ENCODE assay signal across 10 mouse cellular contexts in genomic region chr5:36739829-36740228, GRCm38 (mm10). TPM values are rescaled to one million over a fixed set of nuclear protein-coding genes. Genes with fewer than 3 reads are reported as not detected.
DNase-seq lines count a peak whose midpoint lies in the region; ATAC-seq lines count a peak whose summit lies in the region.
"Had no signal": no experiment of that assay in that cellular context is flagged by ENCODE, and none has a peak within 500 bp of the region (broad histone marks: within the 10 kb centered on the region; RNA-seq: fewer than 3 reads in every experiment).

No protein-coding gene starts in this region.

- H3K36me3 ChIP-seq in stomach, embryonic 16.5 days (ENCODE audit: control insufficient read depth, insufficient read depth, low read length), result no peaks in the 10 kb centered on the region
- H3K36me3 ChIP-seq: embryonic facial prominence, embryonic 15.5 days; limb, embryonic 13.5 days had no signal

- H3K4me1 ChIP-seq in stomach, embryonic 16.5 days (ENCODE audit: control insufficient read depth, insufficient read depth, low read length), result no peaks in the 10 kb centered on the region
- H3K4me1 ChIP-seq: embryonic facial prominence, embryonic 15.5 days; limb, embryonic 13.5 days had no signal

- no peak overlapping the region for H3K27ac ChIP-seq in stomach, embryonic 16.5 days (ENCODE audit: low read length)
- H3K27ac ChIP-seq: embryonic facial prominence, embryonic 15.5 days; limb, embryonic 13.5 days had no signal

- peak; percentile 25 for DNase-seq in CD4-positive, CD25-positive, alpha-beta regulatory T cell, adult 2 months (ENCODE audit: low read depth, low spot score)
- peak; percentile 46 to 50 for DNase-seq in left cerebral cortex, postnatal 14 days (ENCODE audit: low spot score in 2 of 2)
- DNase-seq in left cerebral cortex, adult 8-10 months (ENCODE audit: low spot score in 2 of 2), result no peak
- DNase-seq in cerebellum, postnatal 10 days, result peak; percentile 85
- peak; percentile 27 to 45 for DNase-seq in left cerebral cortex, postnatal 25 days (ENCODE audit: low spot score in 2 of 2)
- DNase-seq in thymus, postnatal 10 days (ENCODE audit: low spot score in 2 of 2), result no peak

- no peak for ATAC-seq in CD4-positive, CD25-positive, alpha-beta regulatory T cell, adult 4 months
- 0 out of 2 replicates have a peak, but pooled peaks have one; percentile 19 for ATAC-seq in stomach, embryonic 16.5 days (ENCODE audit: insufficient read depth, low FRiP score)

- no peak overlapping the region for H3K4me2 ChIP-seq in stomach, embryonic 16.5 days (ENCODE audit: low read depth, low read length)
- H3K4me2 ChIP-seq: embryonic facial prominence, embryonic 15.5 days; limb, embryonic 13.5 days had no signal

- intact Hi-C loops in left cerebral cortex, postnatal 14 days (cut with DNase I), result loop anchor here (5.0 to 10.0 kb wide), 5 partner anchors 43 to 755 kb away; partner anchors contain the start of genes D5Ertd579e and Grpel1
- intact Hi-C loops in left cerebral cortex, postnatal 25 days (cut with DNase I), result loop anchor here (2.0 to 10.0 kb wide), 2 partner anchors 43 to 155 kb away; partner anchors contain the start of gene D5Ertd579e

- H3K27me3 ChIP-seq in stomach, embryonic 16.5 days (ENCODE audit: control insufficient read depth, insufficient read depth, low read length), result no peaks in the 10 kb centered on the region
- H3K27me3 ChIP-seq: embryonic facial prominence, embryonic 15.5 days; limb, embryonic 13.5 days had no signal

- WGBS in stomach, embryonic 16.5 days, result 63% methylated on average over 4 of the region's 4 CpGs

- H3K9ac ChIP-seq in stomach, embryonic 16.5 days (ENCODE audit: low read length), result no peak overlapping the region
- H3K9ac ChIP-seq: embryonic facial prominence, embryonic 15.5 days had no signal

- no peaks in the 10 kb centered on the region for H3K9me3 ChIP-seq in stomach, embryonic 16.5 days (replicated peaks; ENCODE audit: control insufficient read depth, low read length)
- H3K9me3 ChIP-seq: embryonic facial prominence, embryonic 15.5 days; limb, embryonic 13.5 days had no signal

- H3K4me3 ChIP-seq in stomach, embryonic 16.5 days (replicated peaks; ENCODE audit: low read length), result no peak overlapping the region
- H3K4me3 ChIP-seq: embryonic facial prominence, embryonic 15.5 days; limb, embryonic 13.5 days had no signal

RNA-seq across cellular contexts. Expression of gene Bloc1s4, which starts 8.6 kb away (rescaled TPM):
- polyA plus RNA-seq in CD4-positive, CD25-positive, alpha-beta regulatory T cell, adult 4 months (2017; shearing (Covaris generic)), result 1 to 10 TPM in 1 of 2 experiments, under 1 TPM in 1; 0.67 to 2.9 TPM
- 10 to 100 TPM; 17.1 to 18.8 TPM for total RNA-seq in left cerebral cortex, postnatal 14 days (2021)
- total RNA-seq in left cerebral cortex, adult 8-10 months (2022), result 10 to 100 TPM; 13.5 to 17.0 (median 14.1) TPM
- total RNA-seq in left cerebral cortex, postnatal 25 days (2021), result 10 to 100 TPM; 16.0 to 21.3 TPM
- 12.8 and 18.3 TPM in 2 replicates for polyA plus RNA-seq in stomach, embryonic 16.5 days (2015; fragmentation: Nextera tagmentation; extraction: Ambion mirVana)

RNA-seq across cellular contexts. Expression of gene D5Ertd579e, which starts 44.0 kb away (rescaled TPM):
- polyA plus RNA-seq in CD4-positive, CD25-positive, alpha-beta regulatory T cell, adult 4 months (2017; shearing (Covaris generic)), result 10 to 100 TPM; 32.6 to 34.7 TPM
- total RNA-seq in left cerebral cortex, postnatal 14 days (2021), result 10 to 100 TPM; 88.8 to 95.6 TPM
- total RNA-seq in left cerebral cortex, adult 8-10 months (2022), result 100 to 1,000 TPM in 2 of 4 experiments, 10 to 100 TPM in 2; 91.1 to 114 (median 96.7) TPM
- total RNA-seq in left cerebral cortex, postnatal 25 days (2021), result 10 to 100 TPM; 91.8 to 97.9 TPM
- 20.4 and 20.5 TPM in 2 replicates for polyA plus RNA-seq in stomach, embryonic 16.5 days (2015; fragmentation: Nextera tagmentation; extraction: Ambion mirVana)

RNA-seq across cellular contexts. Expression of gene Mrfap1, which starts 56.7 kb away (rescaled TPM):
- polyA plus RNA-seq in CD4-positive, CD25-positive, alpha-beta regulatory T cell, adult 4 months (2017; shearing (Covaris generic)), result 10 to 100 TPM; 42.0 to 74.5 TPM
- 100 to 1,000 TPM; 440 to 455 TPM for total RNA-seq in left cerebral cortex, postnatal 14 days (2021)
- total RNA-seq in left cerebral cortex, adult 8-10 months (2022), result 100 to 1,000 TPM; 439 to 442 (median 441) TPM
- total RNA-seq in left cerebral cortex, postnatal 25 days (2021), result 100 to 1,000 TPM; 437 to 460 TPM
- 279 and 321 TPM in 2 replicates for polyA plus RNA-seq in stomach, embryonic 16.5 days (2015; fragmentation: Nextera tagmentation; extraction: Ambion mirVana)

Comparison
In these comparisons a context has a peak if more than half of its experiments do, and no peak if none do; other contexts are left out.
1. DNase-seq: peak in CD4-positive, CD25-positive, alpha-beta regulatory T cell, adult 2 months (single experiment), left cerebral cortex, postnatal 14 days (2 of 2), cerebellum, postnatal 10 days (2 of 2) and left cerebral cortex, postnatal 25 days (2 of 2); none in left cerebral cortex, adult 8-10 months (0 of 2) and thymus, postnatal 10 days (0 of 2).